Mouse (Mus musculus) liver, adult 2 months (tissue): ENCODE measurements around the gene Sf3b6. TPM values are rescaled to one million over a fixed set of nuclear protein-coding genes. Genes with fewer than 3 reads are reported as not detected.

Source experiments
- DNase-seq: peaks from one replicate; pipeline ENCODE4 v3.0.0-alpha.2; 2011; ENCODE audit warnings: low read depth, low spot score; ENCODE audit errors: extremely low read depth
- H3K27ac ChIP-seq: fragments of 200-500 bp; replicated peaks from 2 replicates; pipeline ENCODE4 v1.5.1; 2012; ENCODE audit warnings: low read depth, mild to moderate bottlenecking, control low read depth, inconsistent platforms, low read length; ENCODE audit not compliant: insufficient read depth
- H3K27me3 ChIP-seq: fragments of 200-500 bp; 2 replicates; pipeline ENCODE4 v1.6.1; 2012; ENCODE audit warnings: mild to moderate bottlenecking, moderate library complexity, low read length, inconsistent platforms; ENCODE audit not compliant: control insufficient read depth, insufficient read depth
- H3K36me3 ChIP-seq: fragments of 200-500 bp; 2 replicates; pipeline ENCODE4 v1.6.1; 2012; ENCODE audit warnings: low read length, inconsistent platforms; ENCODE audit not compliant: control insufficient read depth, insufficient read depth
- H3K4me1 ChIP-seq: fragments of 200-500 bp; 2 replicates; pipeline ENCODE4 v1.6.1; 2011; ENCODE audit warnings: low read length; ENCODE audit not compliant: control insufficient read depth, insufficient read depth
- H3K4me3 ChIP-seq: fragments of 200-500 bp; 2 replicates; pipeline ENCODE4 v1.5.1; 2011; ENCODE audit warnings: low read depth, mild to moderate bottlenecking, control low read depth, low read length, moderate library complexity; ENCODE audit not compliant: insufficient read depth
- H3K79me2 ChIP-seq: fragments of 200-500 bp; 2 replicates; pipeline ENCODE4 v1.6.1; 2012; ENCODE audit warnings: inconsistent platforms, mild to moderate bottlenecking, low read length, moderate library complexity; ENCODE audit not compliant: control insufficient read depth, insufficient read depth
- H3K9ac ChIP-seq: fragments of 200-500 bp; 2 replicates; pipeline ENCODE4 v1.6.1; 2012; ENCODE audit warnings: low read depth, mild to moderate bottlenecking, control low read depth, inconsistent platforms, low read length
- CTCF ChIP-seq: fragments of 200-500 bp; IDR thresholded peaks from 2 replicates; pipeline ENCODE4 v1.5.1; 2011; ENCODE audit warnings: low read depth, low read length, control low read depth
- POLR2A ChIP-seq: fragments of 200-500 bp; IDR thresholded peaks from 2 replicates; pipeline ENCODE4 v1.6.1; 2011; ENCODE audit warnings: low read length, control low read depth; ENCODE audit not compliant: insufficient read depth; ENCODE audit errors: extremely low read depth
- WGBS: fragments of 180-500 bp; shearing (Covaris S2); methylation state at CpG from one replicate; pipeline ENCODE4 v1.1.7; 2018; 5-methylcytosine and 5-hydroxymethylcytosine counted together
- polyA plus RNA-seq: library from polyadenylated mRNA; depleted of rRNA; stranded (reverse); fragments of >200 nt; gene quantifications from 2 replicates; pipeline ENCODE4 v1.2.3, GENCODE M21; 2012; rRNA removed
- total RNA-seq: library from RNA; depleted of rRNA; stranded (reverse); fragments of >200 nt; gene quantifications from 2 replicates; pipeline ENCODE4 v1.2.3, GENCODE M21; 2014; rRNA removed

Gene Sf3b6
- total and polyA plus RNA-seq, 2 experiments = 14.3 to 67.3 TPM

DNA sequence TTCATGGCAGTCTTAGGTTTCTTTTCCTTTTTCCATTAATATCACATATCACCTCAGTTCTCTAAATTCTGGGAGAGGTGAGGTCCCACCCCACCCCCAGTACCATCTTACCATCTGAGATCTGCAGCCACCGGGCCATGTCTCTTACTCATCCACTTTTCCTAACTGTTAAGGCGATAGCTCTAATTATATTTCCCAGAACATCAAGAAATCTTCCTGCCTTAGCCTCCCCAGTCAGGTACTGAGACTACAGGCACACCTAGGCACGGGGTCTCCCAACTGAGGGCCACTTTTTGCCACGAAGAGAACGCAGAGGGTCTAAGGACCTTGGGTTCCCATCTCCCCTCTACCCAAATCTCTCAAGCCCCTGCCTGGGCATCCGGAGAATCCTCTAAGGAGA lies 56.2 kb downstream of the Sf3b6 start:
- H3K27ac ChIP-seq = no peak overlapping the region
- 87% methylated on average over 6 of the region's 6 CpGs for WGBS
- TF ChIP-seq CTCF (no peak), POLR2A (no peak)
- no peaks in the 10 kb centered on the region for H3K79me2 ChIP-seq
- H3K36me3 ChIP-seq = no peaks in the 10 kb centered on the region
- DNase-seq = no peak
- no peaks in the 10 kb centered on the region for H3K27me3 ChIP-seq
- H3K9ac ChIP-seq = no peak overlapping the region
- H3K4me1 ChIP-seq = peaks cover 7% of the 10 kb centered on the region
- no peak overlapping the region for H3K4me3 ChIP-seq

- 1% methylated on average over 24 of the region's 24 CpGs for WGBS
- Histone ChIP-seq H3K27ac (no peak within 1 kb of the TSS), H3K79me2 (no peaks in the 10 kb centered on the region), H3K27me3 (no peaks in the 10 kb centered on the region), H3K9ac (peak within 1 kb of the TSS; percentile 33; the same call in 1 of the 2 replicates), H3K4me1 (peaks cover 7% of the 10 kb centered on the region), H3K4me3 (peak within 1 kb of the TSS; percentile 50; the same call in 1 of the 2 replicates), H3K36me3 (peaks cover 3% of the 10 kb centered on the region; the same call in 1 of the 2 replicates)
- TF ChIP-seq CTCF = no peak
- no peak for TF ChIP-seq POLR2A
- DNase-seq = peak; percentile 82
Observed at GRCm38 (mm10) chr12:4874161-4874927, 57.0 kb downstream of the Sf3b6 start, which contains the start of gene Mfsd2b. TSS of gene Mfsd2b (minus strand) at chr12:4874359.

GRCm38 (mm10) chr12:4875623-4876022 lies 58.3 kb downstream of the Sf3b6 start:
- TF ChIP-seq CTCF = no peak
- TF ChIP-seq POLR2A = no peak
- peaks cover 7% of the 10 kb centered on the region for H3K4me1 ChIP-seq
- H3K27ac ChIP-seq = no peak overlapping the region
- peaks cover 4% of the 10 kb centered on the region; the same call in 1 of the 2 replicates for H3K36me3 ChIP-seq
- 31% methylated on average over 8 of the region's 8 CpGs for WGBS
- H3K79me2 ChIP-seq = no peaks in the 10 kb centered on the region
- H3K27me3 ChIP-seq = no peaks in the 10 kb centered on the region
- DNase-seq = peak; percentile 73
- H3K9ac ChIP-seq = no peak overlapping the region
- no peak overlapping the region for H3K4me3 ChIP-seq

Other genes starting within 250 kb of the Sf3b6 start
- 25.8 and 26.8 TPM in 2 replicates for gene Itsn2, start 224.9 kb upstream of the Sf3b6 start, total RNA-seq
- 8.4 and 11.6 TPM in 2 replicates for gene Itsn2, start 224.9 kb upstream of the Sf3b6 start, polyA plus RNA-seq
- not detected in 2 replicates for gene Gm3625, start 224.6 kb upstream of the Sf3b6 start, total RNA-seq
- not detected in 2 replicates for gene Gm3625, start 224.6 kb upstream of the Sf3b6 start, polyA plus RNA-seq
- gene Fam228a, start 79.1 kb upstream of the Sf3b6 start, total RNA-seq = 0.28 and 0.67 TPM in 2 replicates
- gene Fam228a, start 79.1 kb upstream of the Sf3b6 start, polyA plus RNA-seq = 0.15 and 0.17 TPM in 2 replicates
- 0.37 and 0.60 TPM in 2 replicates for gene Pfn4, start 48.5 kb upstream of the Sf3b6 start, total RNA-seq
- gene Pfn4, start 48.5 kb upstream of the Sf3b6 start, polyA plus RNA-seq = 0.27 and 0.40 TPM in 2 replicates
- gene Fam228b, start 48.3 kb upstream of the Sf3b6 start, total RNA-seq = 1.8 and 1.9 TPM in 2 replicates
- gene Fam228b, start 48.3 kb upstream of the Sf3b6 start, polyA plus RNA-seq = 0.81 and 0.87 TPM in 2 replicates
- gene Fkbp1b, start 24.0 kb downstream of the Sf3b6 start, total RNA-seq = 0.13 and 0.55 TPM in 2 replicates
- 0.25 and 0.80 TPM in 2 replicates for gene Fkbp1b, start 24.0 kb downstream of the Sf3b6 start, polyA plus RNA-seq
- gene Wdcp, start 25.8 kb downstream of the Sf3b6 start, total RNA-seq = 7.9 and 8.0 TPM in 2 replicates
- 7.4 and 8.4 TPM in 2 replicates for gene Wdcp, start 25.8 kb downstream of the Sf3b6 start, polyA plus RNA-seq
- gene Mfsd2b, start 56.8 kb downstream of the Sf3b6 start, total RNA-seq = 0.13 and 0.18 TPM in 2 replicates
- gene Mfsd2b, start 56.8 kb downstream of the Sf3b6 start, polyA plus RNA-seq = 0.17 and 0.39 TPM in 2 replicates
- 15.6 and 18.7 TPM in 2 replicates for gene Ubxn2a, start 90.2 kb downstream of the Sf3b6 start, total RNA-seq
- gene Ubxn2a, start 90.2 kb downstream of the Sf3b6 start, polyA plus RNA-seq = 3.2 and 3.4 TPM in 2 replicates
- 12.5 and 13.6 TPM in 2 replicates for gene Atad2b, start 99.8 kb downstream of the Sf3b6 start, total RNA-seq
- gene Atad2b, start 99.8 kb downstream of the Sf3b6 start, polyA plus RNA-seq = 5.3 and 7.2 TPM in 2 replicates